Mouse (Mus musculus): ENCODE measurements around the gene Lemd1. TPM values are rescaled to one million over a fixed set of nuclear protein-coding genes. Genes with fewer than 3 reads are reported as not detected.
A peak's percentile ranks its signal among the peaks of the same experiment; 100 is the strongest.
"Not testable (repeated sequence)": the region's sequence is repeated elsewhere in the genome, so short reads cannot be mapped to it uniquely, and the experiment has no call there.

The Lemd1 gene
- polyA plus RNA-seq, 1 experiment from 2014 or later = not detected

DNA sequence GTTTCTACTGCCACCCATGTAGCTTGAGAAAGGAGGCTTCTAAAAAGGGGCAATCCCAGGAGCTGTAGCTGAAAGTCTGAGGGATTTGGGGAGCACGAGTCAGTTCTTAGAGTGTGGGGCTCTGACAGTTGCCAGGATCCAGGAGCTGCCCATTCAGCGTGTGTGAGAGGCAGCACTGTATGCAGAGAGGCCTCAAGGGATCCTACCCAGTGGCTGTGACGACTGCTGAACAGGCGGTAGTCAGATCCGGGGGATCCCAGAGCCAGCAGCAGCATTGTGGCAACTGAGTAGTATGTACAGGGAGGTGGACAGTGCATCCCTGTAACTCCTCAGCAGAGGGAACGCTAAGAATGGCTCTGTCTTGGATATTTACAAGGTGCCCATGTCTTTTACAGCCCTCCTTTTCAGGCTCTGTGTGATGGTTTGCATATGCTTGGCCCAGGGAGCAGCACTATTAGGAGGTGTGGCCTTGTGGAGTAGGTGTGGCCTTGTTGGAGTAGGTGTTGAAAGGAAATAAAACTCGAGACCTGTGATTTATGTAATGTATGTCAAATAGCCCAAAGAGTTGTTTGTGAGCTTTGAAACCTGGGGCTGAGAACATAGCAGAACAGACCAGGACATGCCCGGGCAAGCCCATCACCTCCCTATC, 74.1 kb downstream of the Lemd1 start:
- Histone ChIP-seq H3K27me3 (replicated peaks) (peaks cover 19% of the 10 kb centered on the region; the same call in 1 of the 2 replicates), H3K4me1 (peaks cover 21% of the 10 kb centered on the region), H3K27ac (peak overlapping the region; percentile 56; the same call in 1 of the 2 replicates), H3K9me3 (replicated peaks) (no peaks in the 10 kb centered on the region), H3K9ac (no peak overlapping the region), H3K36me3 (no peaks in the 10 kb centered on the region), H3K4me3 (no peak overlapping the region), H3K4me2 (peak overlapping the region; percentile 47)
- ATAC-seq = no peak
- 75% methylated on average over 8 of the region's 8 CpGs for WGBS (ENCODE audit: insufficient replicate concordance)

GRCm38 (mm10) chr1:132265936-132266335, 74.7 kb downstream of the Lemd1 start:
- no peak for ATAC-seq
- Histone ChIP-seq H3K4me3 (no peak overlapping the region), H3K4me2 (no peak overlapping the region), H3K36me3 (no peaks in the 10 kb centered on the region), H3K27me3 (replicated peaks) (peaks cover 19% of the 10 kb centered on the region; the same call in 1 of the 2 replicates), H3K9me3 (replicated peaks) (no peaks in the 10 kb centered on the region), H3K9ac (no peak overlapping the region), H3K27ac (no peak overlapping the region), H3K4me1 (peaks cover 21% of the 10 kb centered on the region)
- WGBS (ENCODE audit: insufficient replicate concordance) = 77% methylated on average over 10 of the region's 10 CpGs

DNA sequence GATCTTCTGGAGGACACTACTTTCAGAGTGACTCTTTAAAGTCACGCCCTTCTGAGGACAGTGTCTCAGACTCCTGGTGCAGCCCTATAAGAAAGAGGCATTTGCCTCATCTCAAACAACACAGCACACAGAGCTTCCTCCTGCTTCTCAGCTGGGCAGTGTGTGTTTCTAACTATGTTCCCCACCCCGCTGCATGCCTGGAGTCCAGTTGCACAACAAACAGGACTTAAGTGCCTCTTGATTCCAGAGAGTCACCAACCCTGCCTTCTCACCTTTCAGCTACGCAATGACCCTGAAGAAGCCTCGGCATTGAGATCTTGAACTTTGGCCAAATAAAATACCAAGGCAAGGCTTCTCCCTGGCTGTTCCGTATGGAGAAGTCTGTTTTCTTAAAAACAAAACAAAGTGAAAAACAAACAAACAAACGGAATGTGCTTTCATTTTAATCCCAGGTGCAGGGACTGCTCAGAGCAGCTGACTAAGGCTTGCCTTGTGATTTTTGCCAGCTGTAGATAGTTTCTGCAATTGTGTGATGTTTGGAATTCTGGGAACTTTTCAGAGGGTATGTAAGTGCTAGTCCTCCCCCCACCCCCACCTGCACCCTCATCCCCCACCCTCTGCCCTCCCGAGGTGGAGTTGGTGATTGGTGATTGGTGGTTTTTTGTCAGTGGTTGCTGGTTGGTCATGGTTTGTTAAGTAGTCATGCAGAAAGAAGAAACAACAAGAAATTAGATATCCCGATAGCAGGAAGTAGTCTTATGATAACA, 75.7 kb downstream of the Lemd1 start:
- WGBS (ENCODE audit: insufficient replicate concordance) = 46% methylated on average over 8 of the region's 8 CpGs
- H3K4me2 ChIP-seq = no peak overlapping the region
- no peak overlapping the region for H3K9ac ChIP-seq
- peaks cover 26% of the 10 kb centered on the region; the same call in 1 of the 2 replicates for H3K27me3 ChIP-seq (replicated peaks)
- H3K27ac ChIP-seq = no peak overlapping the region
- no peaks in the 10 kb centered on the region for H3K36me3 ChIP-seq
- no peak for ATAC-seq
- H3K9me3 ChIP-seq (replicated peaks) = no peaks in the 10 kb centered on the region
- no peak overlapping the region for H3K4me3 ChIP-seq
- H3K4me1 ChIP-seq = peaks cover 27% of the 10 kb centered on the region

DNA sequence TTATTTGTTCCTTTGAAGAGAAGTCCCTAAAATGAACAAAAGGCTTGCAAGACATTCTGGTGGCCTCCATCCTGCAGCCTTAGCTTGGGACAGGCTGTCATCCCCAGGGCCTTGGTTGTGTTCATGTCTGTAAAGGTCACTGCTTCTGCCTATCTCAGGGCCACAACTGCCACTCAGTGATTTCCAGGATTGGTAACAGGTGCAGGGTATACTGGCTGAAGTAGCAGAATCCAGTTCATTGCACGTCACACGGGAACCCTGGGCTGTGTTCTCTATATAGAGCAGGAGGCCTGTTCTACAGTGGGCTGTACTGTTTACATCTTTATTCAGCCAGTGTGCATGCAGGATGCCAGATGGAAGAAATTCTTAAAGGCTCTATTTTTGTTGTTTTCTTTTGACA, 76.7 kb downstream of the Lemd1 start:
- Histone ChIP-seq H3K4me1 (peaks cover 31% of the 10 kb centered on the region), H3K36me3 (no peaks in the 10 kb centered on the region), H3K27me3 (replicated peaks) (peaks cover 32% of the 10 kb centered on the region; the same call in 1 of the 2 replicates), H3K27ac (no peak overlapping the region), H3K9me3 (replicated peaks) (no peaks in the 10 kb centered on the region), H3K4me2 (no peak overlapping the region), H3K4me3 (no peak overlapping the region), H3K9ac (no peak overlapping the region)
- ATAC-seq = no peak
- WGBS (ENCODE audit: insufficient replicate concordance) = 53% methylated on average over 2 of the region's 2 CpGs

- peaks cover 32% of the 10 kb centered on the region; the same call in 1 of the 2 replicates for H3K27me3 ChIP-seq (replicated peaks)
- no peak overlapping the region for H3K4me3 ChIP-seq
- H3K4me2 ChIP-seq = no peak overlapping the region
- ATAC-seq = no peak
- WGBS (ENCODE audit: insufficient replicate concordance) = 77% methylated on average over 7 of the region's 7 CpGs
- H3K36me3 ChIP-seq = no peaks in the 10 kb centered on the region
- H3K9me3 ChIP-seq (replicated peaks) = no peaks in the 10 kb centered on the region
- no peak overlapping the region for H3K27ac ChIP-seq
- no peak overlapping the region for H3K9ac ChIP-seq
- H3K4me1 ChIP-seq = peaks cover 31% of the 10 kb centered on the region
Observed at GRCm38 (mm10) chr1:132268418-132269060, 77.3 kb downstream of the Lemd1 start.

- Histone ChIP-seq H3K9me3 (replicated peaks) (no peaks in the 10 kb centered on the region), H3K4me1 (peaks cover 10% of the 10 kb centered on the region), H3K4me2 (no peak overlapping the region), H3K9ac (no peak overlapping the region), H3K27ac (no peak overlapping the region), H3K4me3 (no peak overlapping the region), H3K27me3 (replicated peaks) (peaks cover 32% of the 10 kb centered on the region; the same call in 1 of the 2 replicates), H3K36me3 (no peaks in the 10 kb centered on the region)
- WGBS (ENCODE audit: insufficient replicate concordance) = 63% methylated on average over 3 of the region's 3 CpGs
- ATAC-seq = no peak
Observed at GRCm38 (mm10) chr1:132271237-132271636, 80.0 kb downstream of the Lemd1 start.

GRCm38 (mm10) chr1:132276694-132277093, 85.5 kb downstream of the Lemd1 start:
- Histone ChIP-seq H3K27me3 (replicated peaks) (peaks cover 21% of the 10 kb centered on the region; the same call in 1 of the 2 replicates), H3K4me3 (no peak overlapping the region), H3K9me3 (replicated peaks) (no peaks in the 10 kb centered on the region), H3K9ac (no peak overlapping the region), H3K4me2 (no peak overlapping the region), H3K27ac (no peak overlapping the region), H3K36me3 (no peaks in the 10 kb centered on the region), H3K4me1 (peaks cover 6% of the 10 kb centered on the region)
- WGBS (ENCODE audit: insufficient replicate concordance) = 54% methylated on average over 3 of the region's 3 CpGs
- no peak for ATAC-seq

DNA sequence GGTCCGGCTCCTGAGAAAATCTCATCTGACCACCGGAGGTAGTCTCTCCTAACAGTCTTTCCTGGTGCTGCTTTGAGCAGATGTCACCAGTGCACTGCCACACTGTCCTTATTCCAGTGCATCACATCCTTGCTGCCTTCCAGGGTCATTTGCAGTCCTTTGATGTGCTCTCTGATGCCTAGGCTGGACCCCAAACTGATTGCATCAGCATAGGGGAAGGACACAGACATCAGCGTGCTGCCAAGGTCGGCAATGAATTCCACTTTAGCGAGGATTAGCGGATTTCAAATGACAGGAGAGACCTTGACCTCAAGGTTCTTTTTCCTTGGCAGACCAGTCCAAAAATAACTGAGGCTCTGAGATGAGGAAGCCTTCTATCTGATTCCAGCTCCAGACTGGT, 85.9 kb downstream of the Lemd1 start:
- WGBS (ENCODE audit: insufficient replicate concordance) = 53% methylated on average over 6 of the region's 6 CpGs
- H3K9me3 ChIP-seq (replicated peaks) = no peaks in the 10 kb centered on the region
- no peak overlapping the region for H3K9ac ChIP-seq
- no peak for ATAC-seq
- H3K4me2 ChIP-seq = no peak overlapping the region
- H3K4me3 ChIP-seq = no peak overlapping the region
- no peaks in the 10 kb centered on the region for H3K36me3 ChIP-seq
- H3K4me1 ChIP-seq = peaks cover 2% of the 10 kb centered on the region
- peaks cover 22% of the 10 kb centered on the region for H3K27me3 ChIP-seq (replicated peaks)
- no peak overlapping the region for H3K27ac ChIP-seq

- ATAC-seq; H3K4me1 ChIP-seq; H3K36me3 ChIP-seq; H3K4me2 ChIP-seq; H3K4me3 ChIP-seq; H3K9ac ChIP-seq; H3K27ac ChIP-seq; H3K9me3 ChIP-seq (replicated peaks): not testable (repeated sequence)
- WGBS (ENCODE audit: insufficient replicate concordance) = 55% methylated on average over 6 of the region's 6 CpGs
- peaks cover 39% of the 10 kb centered on the region for H3K27me3 ChIP-seq (replicated peaks)
Observed at GRCm38 (mm10) chr1:132280636-132281035, 89.4 kb downstream of the Lemd1 start.

DNA sequence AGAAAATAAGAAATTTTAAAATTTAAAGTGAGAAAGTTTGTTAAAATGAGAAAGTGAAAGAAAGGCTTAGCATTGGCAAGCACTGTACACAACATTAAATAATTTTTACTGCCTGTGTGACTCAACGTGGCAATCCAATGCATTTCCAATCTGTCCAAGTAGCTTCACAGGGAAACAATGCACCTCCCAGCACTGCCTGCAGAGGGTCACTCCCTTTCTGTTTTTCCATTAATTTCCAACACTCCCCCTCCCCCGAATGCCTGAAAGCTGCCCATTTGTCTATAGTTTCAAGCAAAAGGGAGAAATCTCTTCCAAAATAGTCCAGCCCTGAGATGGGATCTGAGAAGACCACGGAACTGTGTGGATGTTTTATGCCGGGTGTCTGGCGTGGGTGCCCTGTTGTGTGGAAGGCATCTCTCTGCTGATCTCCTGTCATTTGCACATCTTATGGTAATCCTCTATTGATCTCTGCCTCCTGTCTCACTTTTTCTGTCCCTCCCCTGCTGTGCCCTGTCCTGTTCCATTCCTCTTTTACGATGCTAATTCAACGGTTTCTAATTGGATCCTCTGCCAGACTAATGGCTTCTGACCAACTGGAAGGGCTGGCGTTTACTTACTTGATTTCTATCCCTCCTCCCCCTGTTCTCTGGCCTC, 90.4 kb downstream of the Lemd1 start:
- H3K4me2 ChIP-seq = no peak overlapping the region
- no peaks in the 10 kb centered on the region for H3K9me3 ChIP-seq (replicated peaks)
- no peaks in the 10 kb centered on the region for H3K36me3 ChIP-seq
- H3K27ac ChIP-seq = no peak overlapping the region
- no peak for ATAC-seq
- no peak overlapping the region for H3K9ac ChIP-seq
- H3K4me1 ChIP-seq = no peaks in the 10 kb centered on the region
- no peak overlapping the region for H3K4me3 ChIP-seq
- WGBS (ENCODE audit: insufficient replicate concordance) = 38% methylated on average over 8 of the region's 8 CpGs
- H3K27me3 ChIP-seq (replicated peaks) = peaks cover 47% of the 10 kb centered on the region

GRCm38 (mm10) chr1:132282177-132282536, 90.9 kb downstream of the Lemd1 start:
- Histone ChIP-seq H3K9ac (no peak overlapping the region), H3K4me1 (no peaks in the 10 kb centered on the region), H3K36me3 (no peaks in the 10 kb centered on the region), H3K27me3 (replicated peaks) (peaks cover 52% of the 10 kb centered on the region), H3K27ac (no peak overlapping the region), H3K4me2 (no peak overlapping the region), H3K9me3 (replicated peaks) (no peaks in the 10 kb centered on the region), H3K4me3 (no peak overlapping the region)
- no peak for ATAC-seq
- WGBS (ENCODE audit: insufficient replicate concordance) = 70% methylated on average over 2 of the region's 2 CpGs

DNA sequence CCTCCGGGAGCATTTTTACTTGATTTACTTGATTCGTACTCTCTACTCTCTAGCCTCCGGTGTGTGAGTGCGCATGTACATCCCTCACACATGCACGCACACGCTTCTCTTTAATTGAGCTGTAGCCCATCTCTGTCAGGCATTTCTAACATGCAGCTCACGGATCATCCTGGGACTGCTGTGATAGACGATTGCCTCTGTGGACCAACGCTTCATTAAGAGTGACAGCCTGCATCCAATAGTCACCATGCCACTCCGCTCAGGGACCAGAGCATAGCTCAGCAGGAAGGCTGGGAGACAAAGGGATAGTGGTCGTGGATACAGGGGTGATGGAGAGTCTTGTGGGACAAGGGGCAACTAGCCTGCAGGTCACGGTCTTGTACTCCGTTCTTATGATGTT, 91.8 kb downstream of the Lemd1 start:
- WGBS (ENCODE audit: insufficient replicate concordance) = 75% methylated on average over 13 of the region's 13 CpGs
- no peak overlapping the region for H3K4me3 ChIP-seq
- no peaks in the 10 kb centered on the region for H3K36me3 ChIP-seq
- ATAC-seq = no peak
- H3K9me3 ChIP-seq (replicated peaks) = no peaks in the 10 kb centered on the region
- no peak overlapping the region for H3K4me2 ChIP-seq
- H3K27ac ChIP-seq = no peak overlapping the region
- no peak overlapping the region for H3K9ac ChIP-seq
- peaks cover 61% of the 10 kb centered on the region for H3K27me3 ChIP-seq (replicated peaks)
- no peaks in the 10 kb centered on the region for H3K4me1 ChIP-seq

All from liver, embryonic 12.5 days (tissue).